Mouse (Mus musculus) lung, adult 2 months (tissue): ENCODE results near the gene Vpreb3.
A peak's percentile ranks its signal among the peaks of the same experiment; 100 is the strongest.

Experiments
- CTCF ChIP-seq: fragments of 200-500 bp; IDR thresholded peaks from 2 replicates; pipeline ENCODE4 v1.5.1; 2011; ENCODE audit warnings: mild to moderate bottlenecking, low read length, control low read depth; ENCODE audit not compliant: insufficient read depth
- POLR2A ChIP-seq: fragments of 200-500 bp; IDR thresholded peaks from 2 replicates; pipeline ENCODE4 v1.6.1; 2011; ENCODE audit warnings: low read depth, mild to moderate bottlenecking, control low read depth, low read length, borderline replicate concordance; ENCODE audit errors: extremely low read depth

DNA sequence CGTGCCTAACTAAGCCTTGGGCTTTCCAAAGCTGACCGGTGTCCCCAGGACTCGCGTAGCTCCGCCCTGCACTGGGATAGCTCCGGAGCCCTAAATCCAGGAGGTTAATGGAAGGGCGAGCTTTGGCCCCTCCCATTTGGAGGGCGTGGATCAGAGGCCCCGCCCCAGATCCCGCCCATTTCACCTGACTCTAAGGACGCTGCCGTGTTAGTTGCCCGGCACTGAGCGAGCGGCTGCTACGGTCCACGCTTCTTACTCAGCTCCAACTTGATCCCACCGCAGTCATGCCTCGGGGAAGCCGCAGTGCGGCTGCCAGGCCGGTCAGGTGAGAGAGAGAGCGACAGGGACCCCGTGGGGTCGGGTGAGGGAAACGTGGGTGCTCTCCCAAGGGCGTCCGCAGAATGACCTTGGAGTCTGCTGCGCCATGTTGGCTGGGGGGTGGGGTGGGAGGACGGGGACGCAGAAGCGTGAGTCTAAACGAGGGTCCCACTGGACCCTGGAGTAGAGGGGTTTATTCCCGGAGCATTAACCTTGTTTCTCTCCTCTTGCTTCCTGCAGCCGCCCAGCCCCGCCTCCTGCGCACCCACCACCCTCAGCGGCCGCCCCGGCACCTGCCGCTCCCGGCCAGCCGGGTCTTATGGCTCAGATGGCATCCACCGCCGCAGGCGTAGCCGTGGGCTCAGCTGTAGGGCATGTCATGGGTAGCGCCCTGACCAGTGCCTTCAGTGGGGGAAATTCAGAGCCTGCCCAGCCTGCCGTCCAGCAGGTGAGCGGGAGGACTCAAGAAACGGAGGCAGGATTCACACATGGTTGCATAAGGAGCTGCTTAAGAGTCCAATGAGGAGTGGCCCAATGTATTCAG, 6.9 kb upstream of the Vpreb3 start, which contains the start of gene Mmp11:
- TF ChIP-seq POLR2A = peak; percentile 92; the same call in 1 of the 2 replicates
- no peak for TF ChIP-seq CTCF
